Mouse (Mus musculus) megakaryocyte progenitor cell, adult 5-6 weeks (primary cell): Measurements from ENCODE around the gene Adam33. TPM values are rescaled to one million over a fixed set of nuclear protein-coding genes. Genes with fewer than 3 reads are reported as not detected.

ENCODE experiments used
- ATAC-seq: replicated peaks from 2 replicates; pipeline ENCODE4 v1.8.0; 2016; ENCODE audit warnings: mild to moderate bottlenecking, moderate TSS enrichment, inconsistent platforms; ENCODE audit not compliant: poor library complexity
- total RNA-seq, 2 experiments: library from RNA; stranded (forward) in 1 of 2; stranded (reverse) in 1 of 2; fragments of 157-497, 149-512 nt in 1 of 2; fragments of 200-1000 nt in 1 of 2; gene quantifications; 2 replicates each; pipeline versions ENCODE4 v1.2.3 to v1.2.4; 2015 to 2017

The Adam33 gene
- total RNA-seq, 2 experiments from 2014 or later, result not detected

DNA sequence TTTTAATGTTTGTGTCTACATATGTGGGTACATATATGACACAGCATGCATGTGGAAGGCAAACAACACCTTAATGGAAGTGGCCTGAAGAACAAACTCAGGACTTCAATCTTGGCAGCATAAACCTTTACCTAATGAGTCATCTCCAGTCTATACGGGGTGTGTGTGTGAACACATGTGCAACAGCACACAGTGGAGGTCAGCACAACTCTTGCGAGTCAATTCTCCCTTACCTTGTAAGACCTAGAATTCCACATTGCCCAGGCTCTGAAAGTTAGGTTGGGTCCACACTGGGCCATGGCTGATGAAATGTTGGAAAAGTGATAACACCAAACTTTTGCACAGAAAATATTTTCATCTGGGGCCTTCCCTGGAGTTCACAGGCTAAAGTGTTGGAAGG, 33.1 kb downstream of the Adam33 start:
- ATAC-seq, result no peak

- no peak for ATAC-seq
Measured at GRCm38 (mm10) chr2:131029065-131029935, 34.3 kb downstream of the Adam33 start.

- no peak for ATAC-seq
Measured at GRCm38 (mm10) chr2:131026941-131027340, 36.7 kb downstream of the Adam33 start.

GRCm38 (mm10) chr2:131025230-131025629, 38.4 kb downstream of the Adam33 start:
- ATAC-seq, result no peak

- no peak for ATAC-seq
Measured at GRCm38 (mm10) chr2:131010566-131010965, 53.0 kb downstream of the Adam33 start.

DNA sequence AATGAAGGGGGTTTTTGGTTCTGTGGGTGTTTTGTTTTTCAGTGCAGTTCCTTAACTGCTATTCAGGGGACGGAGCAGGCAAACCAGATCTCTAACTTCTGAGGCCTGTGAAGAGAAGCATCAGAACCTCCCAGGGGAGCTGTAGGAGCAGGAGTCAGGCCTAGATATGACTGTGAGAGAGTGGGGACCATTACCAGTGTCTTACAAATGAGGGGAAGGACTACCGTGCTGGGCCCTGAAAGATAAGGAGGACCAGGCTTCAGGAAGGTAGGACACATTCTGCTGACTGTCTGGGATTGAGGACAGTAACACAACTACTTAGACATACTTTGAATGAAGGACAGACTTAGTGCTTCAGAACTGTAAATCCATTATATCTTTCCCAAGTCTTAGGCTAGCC, 54.5 kb downstream of the Adam33 start:
- ATAC-seq, result no peak

Other genes with a start within 250 kb of the Adam33 start
- gene 4930402H24Rik, start 157.4 kb downstream of the Adam33 start, total RNA-seq (2015), result 6.4 and 10.8 TPM in 2 replicates
- gene 4930402H24Rik, start 157.4 kb downstream of the Adam33 start, total RNA-seq (2017), result 4.2 and 8.6 TPM in 2 replicates
- gene Atrn, start 157.3 kb downstream of the Adam33 start, total RNA-seq (2015), result 38.4 and 41.2 TPM in 2 replicates
- gene Atrn, start 157.3 kb downstream of the Adam33 start, total RNA-seq (2017), result 30.4 and 33.0 TPM in 2 replicates
- not detected in 2 replicates for gene Gfra4, start 20.7 kb downstream of the Adam33 start, total RNA-seq (2015)
- not detected in 2 replicates for gene Gfra4, start 20.7 kb downstream of the Adam33 start, total RNA-seq (2017)
- gene Siglec1, start 23.0 kb upstream of the Adam33 start, total RNA-seq (2015), result 0.05 and 0.07 TPM in 2 replicates
- gene Siglec1, start 23.0 kb upstream of the Adam33 start, total RNA-seq (2017), result 0.10 TPM in 1 of 2 replicates, not detected in the other
- 0.12 TPM in 1 of 2 replicates, not detected in the other for gene Hspa12b, start 63.5 kb upstream of the Adam33 start, total RNA-seq (2015)
- gene Hspa12b, start 63.5 kb upstream of the Adam33 start, total RNA-seq (2017), result 0.44 TPM in 1 of 2 replicates, not detected in the other
- gene Gm11037, start 69.7 kb upstream of the Adam33 start, total RNA-seq (2015), result not detected in 2 replicates
- not detected in 2 replicates for gene Gm11037, start 69.7 kb upstream of the Adam33 start, total RNA-seq (2017)
- 85.1 and 90.4 TPM in 2 replicates for gene 1700037H04Rik, start 96.3 kb upstream of the Adam33 start, total RNA-seq (2015)
- gene 1700037H04Rik, start 96.3 kb upstream of the Adam33 start, total RNA-seq (2017), result 34.9 and 39.5 TPM in 2 replicates
- gene Cenpb, start 116.3 kb upstream of the Adam33 start, total RNA-seq (2015), result 8.0 and 8.3 TPM in 2 replicates
- 14.8 and 15.8 TPM in 2 replicates for gene Cenpb, start 116.3 kb upstream of the Adam33 start, total RNA-seq (2017)
- gene Cdc25b, start 123.1 kb upstream of the Adam33 start, total RNA-seq (2015), result 8.9 and 10.8 TPM in 2 replicates
- 9.6 and 13.4 TPM in 2 replicates for gene Cdc25b, start 123.1 kb upstream of the Adam33 start, total RNA-seq (2017)
- 0.39 and 0.72 TPM in 2 replicates for gene Spef1, start 123.5 kb upstream of the Adam33 start, total RNA-seq (2015)
- 0.91 and 2.0 TPM in 2 replicates for gene Spef1, start 123.5 kb upstream of the Adam33 start, total RNA-seq (2017)
- gene Ap5s1, start 143.3 kb upstream of the Adam33 start, total RNA-seq (2015), result 3.6 and 3.9 TPM in 2 replicates
- 2.9 and 6.7 TPM in 2 replicates for gene Ap5s1, start 143.3 kb upstream of the Adam33 start, total RNA-seq (2017)
- gene Mavs, start 170.2 kb upstream of the Adam33 start, total RNA-seq (2015), result 15.1 and 17.1 TPM in 2 replicates
- gene Mavs, start 170.2 kb upstream of the Adam33 start, total RNA-seq (2017), result 11.3 and 11.8 TPM in 2 replicates
- gene Pank2, start 198.7 kb upstream of the Adam33 start, total RNA-seq (2015), result 59.4 and 71.6 TPM in 2 replicates
- 46.3 and 61.7 TPM in 2 replicates for gene Pank2, start 198.7 kb upstream of the Adam33 start, total RNA-seq (2017)